Mouse (Mus musculus): ENCODE results near the gene D5Ertd579e.

D5Ertd579e gene

GRCm38 (mm10) chr5:36567627-36568026 is 128.2 kb downstream of the D5Ertd579e start:
- DNase-seq (ENCODE audit: low spot score) = no peak

GRCm38 (mm10) chr5:36564530-36564929 is 131.3 kb downstream of the D5Ertd579e start:
- DNase-seq (ENCODE audit: low spot score) = no peak

GRCm38 (mm10) chr5:36563741-36564140 is 132.1 kb downstream of the D5Ertd579e start:
- DNase-seq (ENCODE audit: low spot score) = no peak

- DNase-seq (ENCODE audit: low spot score) = peak; percentile 49
Measured at GRCm38 (mm10) chr5:36562791-36563445, 132.9 kb downstream of the D5Ertd579e start.

- DNase-seq (ENCODE audit: low spot score) = no peak
Measured at GRCm38 (mm10) chr5:36561509-36561908, 134.3 kb downstream of the D5Ertd579e start.

- no peak for DNase-seq (ENCODE audit: low spot score)
Measured at GRCm38 (mm10) chr5:36560490-36560889, 135.3 kb downstream of the D5Ertd579e start.

GRCm38 (mm10) chr5:36559510-36560235 is 136.2 kb downstream of the D5Ertd579e start:
- no peak for DNase-seq (ENCODE audit: low spot score)

GRCm38 (mm10) chr5:36559106-36559505 is 136.7 kb downstream of the D5Ertd579e start:
- no peak for DNase-seq (ENCODE audit: low spot score)

- no peak for DNase-seq (ENCODE audit: low spot score)
Measured at GRCm38 (mm10) chr5:36558526-36558925, 137.3 kb downstream of the D5Ertd579e start.

- no peak for DNase-seq (ENCODE audit: low spot score)
Measured at GRCm38 (mm10) chr5:36557584-36558308, 138.1 kb downstream of the D5Ertd579e start.

- DNase-seq (ENCODE audit: low spot score) = no peak
Measured at GRCm38 (mm10) chr5:36556906-36557305, 138.9 kb downstream of the D5Ertd579e start.

- DNase-seq (ENCODE audit: low spot score) = no peak
Measured at GRCm38 (mm10) chr5:36556289-36556688, 139.5 kb downstream of the D5Ertd579e start.

GRCm38 (mm10) chr5:36554496-36554895 is 141.3 kb downstream of the D5Ertd579e start:
- no peak for DNase-seq (ENCODE audit: low spot score)

- no peak for DNase-seq (ENCODE audit: low spot score)
Measured at GRCm38 (mm10) chr5:36553886-36554285, 141.9 kb downstream of the D5Ertd579e start.

GRCm38 (mm10) chr5:36553056-36553606 is 142.7 kb downstream of the D5Ertd579e start:
- DNase-seq (ENCODE audit: low spot score) = no peak

- no peak for DNase-seq (ENCODE audit: low spot score)
Measured at GRCm38 (mm10) chr5:36552391-36552790, 143.4 kb downstream of the D5Ertd579e start.
